Mouse (Mus musculus) frontal cortex, postnatal 14 days (tissue): ENCODE data around the gene Zcchc2.

Experiments
- DNase-seq, 2 experiments: peaks; one replicate each; pipeline ENCODE4 v3.0.0; 2022; ENCODE audit warnings: low spot score in 2 of 2

The Zcchc2 gene

DNA sequence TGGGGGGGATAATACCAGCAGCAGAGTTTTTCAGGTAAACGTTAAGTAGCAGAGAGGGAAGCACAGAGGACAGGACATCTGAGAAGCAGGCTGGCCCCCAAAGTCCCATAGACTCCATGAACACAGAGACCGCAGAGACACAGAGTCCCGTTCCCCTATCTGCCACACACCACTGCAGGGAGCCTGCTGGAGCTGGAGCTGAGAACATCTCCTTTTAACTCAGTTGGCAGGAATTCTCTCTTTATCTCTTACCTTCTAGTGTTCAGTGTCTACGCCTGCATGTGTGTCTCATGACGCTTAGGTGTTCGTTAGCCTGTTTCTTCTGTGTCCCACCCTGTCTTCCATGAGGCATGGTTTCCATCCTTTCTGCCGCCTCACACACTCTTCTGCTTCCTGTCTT, 83.0 kb downstream of the Zcchc2 start:
- no peak for DNase-seq

DNA sequence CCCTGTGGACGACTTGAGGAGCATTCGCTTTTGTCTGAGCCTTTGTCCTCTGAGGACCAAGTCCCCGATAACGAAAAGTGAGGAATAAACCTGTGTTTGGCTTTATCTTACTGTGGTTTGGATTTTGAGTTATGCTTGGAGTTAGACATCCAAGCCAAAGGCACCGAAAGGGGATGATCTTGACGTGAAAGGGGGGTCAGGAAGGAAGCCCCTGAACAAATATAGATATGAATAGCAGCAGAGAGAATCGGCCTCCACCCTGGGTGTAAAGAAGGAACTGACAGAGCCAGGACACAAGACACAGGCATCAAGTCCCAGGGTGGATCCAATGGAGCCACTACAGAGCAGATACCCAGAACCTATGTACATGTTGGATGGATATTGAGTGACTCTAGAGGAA, 83.9 kb downstream of the Zcchc2 start:
- DNase-seq = no peak

DNA sequence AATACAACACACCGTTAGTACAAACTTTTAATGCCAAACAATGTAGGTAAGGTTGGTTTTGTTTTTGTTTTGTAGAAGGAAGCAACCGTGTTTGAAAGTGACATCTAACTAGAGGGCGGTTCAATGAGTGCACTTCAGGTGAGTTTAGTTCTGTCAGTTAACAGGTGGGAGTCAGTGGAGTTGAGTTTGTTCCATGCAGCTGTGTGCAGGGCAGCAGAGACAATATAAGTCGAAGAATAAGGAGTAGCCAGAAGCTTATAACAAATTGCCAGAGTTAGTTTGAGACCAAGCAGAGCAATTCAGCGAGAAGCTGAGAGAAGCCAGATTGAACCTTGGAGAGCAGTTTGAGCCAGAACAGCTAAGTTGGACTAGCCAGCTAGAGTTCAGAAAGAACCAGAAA, 84.5 kb downstream of the Zcchc2 start:
- no peak for DNase-seq

DNA sequence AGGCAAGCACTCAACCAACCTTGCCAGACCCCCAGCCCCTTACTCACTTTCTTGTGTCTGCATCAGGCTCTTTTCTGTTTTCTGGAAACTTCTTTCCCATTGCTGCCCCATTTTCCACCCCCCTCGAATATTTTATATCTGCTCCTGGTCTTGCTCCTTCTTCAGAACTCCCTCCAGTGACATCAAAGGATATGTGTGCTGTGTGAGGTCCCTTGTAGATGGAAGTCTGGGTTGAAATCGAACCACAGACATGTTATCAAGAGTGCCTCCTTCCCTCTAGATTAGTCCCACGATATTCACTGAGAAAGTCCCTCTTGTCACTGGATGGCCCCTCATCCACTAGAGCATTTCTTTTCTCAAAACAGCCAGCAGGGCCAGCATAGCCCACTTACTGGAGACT, 86.4 kb downstream of the Zcchc2 start:
- DNase-seq = no peak

DNA sequence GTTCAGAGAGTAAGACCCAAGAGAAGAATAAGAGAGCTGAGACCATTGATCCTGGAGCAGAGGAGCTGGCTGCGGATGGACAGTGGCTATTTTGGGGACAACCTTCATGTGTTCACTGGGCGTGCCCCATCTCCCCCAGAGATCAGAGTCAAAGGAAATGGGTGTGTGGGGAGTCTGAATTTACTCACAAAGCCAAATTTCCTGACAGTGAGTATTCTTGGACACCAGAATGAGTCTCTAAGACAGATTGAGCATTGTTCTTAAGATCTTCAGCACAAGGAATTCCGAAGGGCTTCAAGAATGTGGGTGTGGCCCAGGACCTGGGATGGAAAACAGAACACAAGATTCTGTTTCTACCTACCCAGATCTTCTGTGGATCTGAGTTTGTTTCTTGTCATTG, 87.0 kb downstream of the Zcchc2 start:
- DNase-seq = no peak
